Mouse (Mus musculus) bone marrow, adult 2 months (tissue): ENCODE results near the gene 1500011B03Rik.

Experiments used
- CTCF ChIP-seq: fragments of 200-500 bp; IDR thresholded peaks from 2 replicates; pipeline ENCODE4 v1.5.1; 2011; ENCODE audit warnings: low read length, control low read depth; ENCODE audit not compliant: control insufficient read depth, insufficient read depth
- POLR2A ChIP-seq: fragments of 200-500 bp; IDR thresholded peaks from 2 replicates; pipeline ENCODE4 v1.6.1; 2011; ENCODE audit warnings: low read depth, mild to moderate bottlenecking, control low read depth, low read length, borderline replicate concordance; ENCODE audit not compliant: control insufficient read depth

GRCm38 (mm10) chr5:114836886-114837285 lies 13.6 kb upstream of the 1500011B03Rik start:
- TF ChIP-seq CTCF = no peak
- no peak for TF ChIP-seq POLR2A
